Mouse (Mus musculus) liver, adult 2 months (tissue): ENCODE measurements around the gene Tmem179. TPM values are rescaled to one million over a fixed set of nuclear protein-coding genes. Genes with fewer than 3 reads are reported as not detected.
A peak's percentile ranks its signal among the peaks of the same experiment; 100 is the strongest.

Experiments used
- DNase-seq: peaks from one replicate; pipeline ENCODE4 v3.0.0-alpha.2; 2011; ENCODE audit warnings: low read depth, low spot score; ENCODE audit errors: extremely low read depth
- H3K27ac ChIP-seq: fragments of 200-500 bp; replicated peaks from 2 replicates; pipeline ENCODE4 v1.5.1; 2012; ENCODE audit warnings: low read depth, mild to moderate bottlenecking, control low read depth, inconsistent platforms, low read length; ENCODE audit not compliant: insufficient read depth
- H3K27me3 ChIP-seq: fragments of 200-500 bp; 2 replicates; pipeline ENCODE4 v1.6.1; 2012; ENCODE audit warnings: mild to moderate bottlenecking, moderate library complexity, low read length, inconsistent platforms; ENCODE audit not compliant: control insufficient read depth, insufficient read depth
- H3K36me3 ChIP-seq: fragments of 200-500 bp; 2 replicates; pipeline ENCODE4 v1.6.1; 2012; ENCODE audit warnings: low read length, inconsistent platforms; ENCODE audit not compliant: control insufficient read depth, insufficient read depth
- H3K4me1 ChIP-seq: fragments of 200-500 bp; 2 replicates; pipeline ENCODE4 v1.6.1; 2011; ENCODE audit warnings: low read length; ENCODE audit not compliant: control insufficient read depth, insufficient read depth
- H3K4me3 ChIP-seq: fragments of 200-500 bp; 2 replicates; pipeline ENCODE4 v1.5.1; 2011; ENCODE audit warnings: low read depth, mild to moderate bottlenecking, control low read depth, low read length, moderate library complexity; ENCODE audit not compliant: insufficient read depth
- H3K79me2 ChIP-seq: fragments of 200-500 bp; 2 replicates; pipeline ENCODE4 v1.6.1; 2012; ENCODE audit warnings: inconsistent platforms, mild to moderate bottlenecking, low read length, moderate library complexity; ENCODE audit not compliant: control insufficient read depth, insufficient read depth
- H3K9ac ChIP-seq: fragments of 200-500 bp; 2 replicates; pipeline ENCODE4 v1.6.1; 2012; ENCODE audit warnings: low read depth, mild to moderate bottlenecking, control low read depth, inconsistent platforms, low read length
- CTCF ChIP-seq: fragments of 200-500 bp; IDR thresholded peaks from 2 replicates; pipeline ENCODE4 v1.5.1; 2011; ENCODE audit warnings: low read depth, low read length, control low read depth
- POLR2A ChIP-seq: fragments of 200-500 bp; IDR thresholded peaks from 2 replicates; pipeline ENCODE4 v1.6.1; 2011; ENCODE audit warnings: low read length, control low read depth; ENCODE audit not compliant: insufficient read depth; ENCODE audit errors: extremely low read depth
- WGBS: fragments of 180-500 bp; shearing (Covaris S2); methylation state at CpG from one replicate; pipeline ENCODE4 v1.1.7; 2018; 5-methylcytosine and 5-hydroxymethylcytosine counted together
- polyA plus RNA-seq: library from polyadenylated mRNA; depleted of rRNA; stranded (reverse); fragments of >200 nt; gene quantifications from 2 replicates; pipeline ENCODE4 v1.2.3, GENCODE M21; 2012
- total RNA-seq: library from RNA; depleted of rRNA; stranded (reverse); fragments of >200 nt; gene quantifications from 2 replicates; pipeline ENCODE4 v1.2.3, GENCODE M21; 2014

Tmem179 gene
- total and polyA plus RNA-seq, 2 experiments: not detected

- WGBS: 95% methylated on average over 9 of the region's 9 CpGs
- H3K27ac ChIP-seq: no peak overlapping the region
- no peaks in the 10 kb centered on the region for H3K27me3 ChIP-seq
Measured at GRCm38 (mm10) chr12:112489535-112489934, 27.0 kb downstream of the Tmem179 start.

DNA sequence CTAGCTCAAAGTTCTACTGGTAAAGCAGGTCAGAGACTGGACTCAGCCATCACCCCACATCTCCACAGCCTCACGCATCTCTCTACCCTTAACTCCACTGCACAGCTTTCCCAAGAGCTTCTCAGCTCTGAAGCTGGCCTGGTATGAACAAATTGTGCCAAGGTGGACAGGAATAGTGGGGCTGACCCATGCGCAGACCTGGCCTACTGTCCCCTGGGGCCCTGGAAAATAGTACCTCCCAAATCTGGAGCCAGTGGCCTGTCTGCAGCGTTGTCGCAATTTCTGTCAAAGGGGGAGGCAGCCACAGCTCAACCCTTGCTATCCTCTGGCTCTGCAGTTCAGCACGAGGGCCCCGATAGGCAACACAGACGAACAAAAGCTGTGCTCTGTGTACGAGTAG, 27.4 kb downstream of the Tmem179 start, which contains the start of gene A530016L24Rik:
A530016L24Rik (plus strand) TSS at position 315 of the 400 bp plus-strand sequence.
- no peak within 1 kb of the TSS for H3K4me3 ChIP-seq
- peak; percentile 22 for DNase-seq
- TF ChIP-seq CTCF (no peak), POLR2A (no peak)
- 92% methylated on average over 8 of the region's 8 CpGs for WGBS
- H3K27me3 ChIP-seq: no peaks in the 10 kb centered on the region
- peaks cover 8% of the 10 kb centered on the region for H3K4me1 ChIP-seq
- H3K27ac ChIP-seq: peak within 1 kb of the TSS; percentile 46
- H3K9ac ChIP-seq: 0 out of 2 replicates have a peak within 1 kb of the TSS, but pooled peaks have one; percentile 28
- no peaks in the 10 kb centered on the region for H3K36me3 ChIP-seq
- no peaks in the 10 kb centered on the region for H3K79me2 ChIP-seq

More at GRCm38 (mm10) chr12:112489535-112489934, 27.0 kb downstream of the Tmem179 start:
- no peaks in the 10 kb centered on the region for H3K36me3 ChIP-seq
- H3K79me2 ChIP-seq: no peaks in the 10 kb centered on the region
- H3K9ac ChIP-seq: no peak overlapping the region
- no peak for DNase-seq
- no peak for TF ChIP-seq CTCF
- TF ChIP-seq POLR2A: no peak
- H3K4me1 ChIP-seq: peaks cover 8% of the 10 kb centered on the region
- no peak overlapping the region for H3K4me3 ChIP-seq

- no peaks in the 10 kb centered on the region for H3K36me3 ChIP-seq
- H3K4me3 ChIP-seq: no peak overlapping the region
- no peak overlapping the region for H3K27ac ChIP-seq
- no peaks in the 10 kb centered on the region for H3K27me3 ChIP-seq
- WGBS: 20% methylated on average over 9 of the region's 9 CpGs
- TF ChIP-seq CTCF (peak; percentile 99), POLR2A (no peak)
- H3K79me2 ChIP-seq: no peaks in the 10 kb centered on the region
- peak; percentile 42 for DNase-seq
- H3K4me1 ChIP-seq: no peaks in the 10 kb centered on the region
- no peak overlapping the region for H3K9ac ChIP-seq
Measured at GRCm38 (mm10) chr12:112473777-112474176, 42.8 kb downstream of the Tmem179 start.

DNA sequence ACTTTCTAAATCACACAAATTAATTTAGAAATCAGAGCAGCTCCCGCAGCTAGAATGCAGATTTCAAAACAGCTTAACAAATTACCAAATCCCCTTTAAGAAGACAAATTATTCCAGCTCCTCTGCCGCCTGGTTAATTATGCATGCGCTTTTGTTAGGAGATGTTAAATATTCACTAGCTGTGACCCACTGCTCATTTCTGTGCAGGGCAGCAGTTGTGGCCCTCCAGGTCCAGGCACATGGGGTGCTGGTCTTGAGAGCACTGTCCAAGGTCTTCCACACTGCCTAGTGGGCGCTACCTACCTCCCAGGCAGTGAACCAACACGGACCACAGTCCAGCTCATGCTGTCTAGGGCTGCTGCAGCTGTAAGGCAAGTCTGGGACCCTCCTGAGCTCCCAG, 46.3 kb downstream of the Tmem179 start:
- Histone ChIP-seq H3K27me3 (no peaks in the 10 kb centered on the region), H3K36me3 (no peaks in the 10 kb centered on the region), H3K27ac (no peak overlapping the region), H3K9ac (no peak overlapping the region), H3K4me3 (no peak overlapping the region), H3K79me2 (no peaks in the 10 kb centered on the region), H3K4me1 (no peaks in the 10 kb centered on the region)
- DNase-seq: no peak
- TF ChIP-seq CTCF (no peak), POLR2A (no peak)
- whole genome bisulfite sequencing: 74% methylated on average over 5 of the region's 5 CpGs

- no peak overlapping the region for H3K9ac ChIP-seq
- H3K27ac ChIP-seq: no peak overlapping the region
- 89% methylated on average over 7 of the region's 7 CpGs for WGBS
- no peak for DNase-seq
- no peak overlapping the region for H3K4me3 ChIP-seq
- H3K36me3 ChIP-seq: no peaks in the 10 kb centered on the region
- TF ChIP-seq CTCF: no peak
- no peak for TF ChIP-seq POLR2A
- H3K79me2 ChIP-seq: no peaks in the 10 kb centered on the region
- no peaks in the 10 kb centered on the region for H3K4me1 ChIP-seq
- no peaks in the 10 kb centered on the region for H3K27me3 ChIP-seq
Measured at GRCm38 (mm10) chr12:112469393-112469792, 47.2 kb downstream of the Tmem179 start.

GRCm38 (mm10) chr12:112467387-112467786, 49.2 kb downstream of the Tmem179 start:
- no peak for DNase-seq
- no peak overlapping the region for H3K4me3 ChIP-seq
- no peak overlapping the region for H3K9ac ChIP-seq
- H3K27me3 ChIP-seq: no peaks in the 10 kb centered on the region
- H3K79me2 ChIP-seq: no peaks in the 10 kb centered on the region
- TF ChIP-seq CTCF (no peak), POLR2A (no peak)
- 74% methylated on average over 10 of the region's 10 CpGs for WGBS
- no peak overlapping the region for H3K27ac ChIP-seq
- no peaks in the 10 kb centered on the region for H3K36me3 ChIP-seq
- no peaks in the 10 kb centered on the region for H3K4me1 ChIP-seq
